Mouse (Mus musculus): ENCODE results near the gene Tmem167. TPM values are rescaled to one million over a fixed set of nuclear protein-coding genes. Genes with fewer than 3 reads are reported as not detected.
"Not testable (repeated sequence)": the region's sequence is repeated elsewhere in the genome, so short reads cannot be mapped to it uniquely, and the experiment has no call there.

Tmem167 gene
- total RNA-seq (2021) = 10 to 100 TPM; 17.8 to 18.7 TPM
- long read RNA-seq, experiment 1, full-length matches to known transcripts = 76 of 112 reads
- long read RNA-seq, experiment 1, partial matches to known transcripts = 28 of 112 reads
- long read RNA-seq, experiment 1, other reads (novel, unspliced or antisense) = 8 of 112 reads
- long read RNA-seq, experiment 2, full-length matches to known transcripts = 71 of 82 reads
- long read RNA-seq, experiment 2, partial matches to known transcripts = 5 of 82 reads
- long read RNA-seq, experiment 2, other reads (novel, unspliced or antisense) = 6 of 82 reads

- DNase-seq = peak; percentile 97
Observed at GRCm38 (mm10) chr13:90088962-90089824, at the start of gene Tmem167, which contains the start of gene Xrcc4. Gene Tmem167 (plus strand): TSS chr13:90089123. Gene Xrcc4 (minus strand): TSS chr13:90089608.

GRCm38 (mm10) chr13:90039613-90040012, 49.3 kb upstream of the Tmem167 start:
- no peak for DNase-seq

DNA sequence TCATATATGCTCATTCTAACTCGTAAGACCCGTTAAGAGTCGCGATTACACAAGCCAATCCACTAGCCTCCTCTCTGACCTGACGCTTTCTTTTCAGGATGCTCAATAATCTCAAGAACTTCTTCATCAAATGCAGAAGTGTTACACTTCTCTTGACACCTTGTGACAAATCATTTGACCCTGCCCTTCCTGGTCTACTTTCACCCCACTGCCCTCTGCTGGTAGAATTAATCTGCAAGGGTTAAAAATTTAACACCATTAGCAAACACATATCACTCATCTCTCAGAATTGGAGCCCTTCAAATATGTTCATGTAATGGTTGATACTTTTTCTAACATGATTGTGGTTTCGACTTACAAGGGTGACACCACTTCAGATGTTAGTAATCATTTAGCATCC, 37.2 kb upstream of the Tmem167 start:
- DNase-seq = no peak

GRCm38 (mm10) chr13:90052408-90052807, 36.5 kb upstream of the Tmem167 start:
- no peak for DNase-seq

DNA sequence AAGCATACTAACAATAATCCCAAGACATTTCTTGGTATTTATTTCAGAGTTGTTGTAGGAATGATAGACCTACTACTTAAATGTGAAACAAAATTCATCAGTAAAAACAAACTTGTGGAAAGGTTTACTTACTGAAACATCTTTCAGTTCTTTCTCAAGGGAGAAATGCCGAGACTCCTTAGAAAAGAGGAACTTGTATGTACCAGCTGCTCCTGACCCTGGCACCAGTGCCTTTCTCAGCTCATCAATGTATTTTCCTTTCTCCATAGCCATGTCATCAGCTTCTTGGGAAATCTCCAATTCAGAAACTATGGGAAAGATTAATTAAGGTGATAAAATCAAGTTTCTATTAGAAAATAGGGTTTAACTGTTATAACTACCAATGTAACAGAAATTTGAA, 27.0 kb upstream of the Tmem167 start:
- no peak for DNase-seq

DNA sequence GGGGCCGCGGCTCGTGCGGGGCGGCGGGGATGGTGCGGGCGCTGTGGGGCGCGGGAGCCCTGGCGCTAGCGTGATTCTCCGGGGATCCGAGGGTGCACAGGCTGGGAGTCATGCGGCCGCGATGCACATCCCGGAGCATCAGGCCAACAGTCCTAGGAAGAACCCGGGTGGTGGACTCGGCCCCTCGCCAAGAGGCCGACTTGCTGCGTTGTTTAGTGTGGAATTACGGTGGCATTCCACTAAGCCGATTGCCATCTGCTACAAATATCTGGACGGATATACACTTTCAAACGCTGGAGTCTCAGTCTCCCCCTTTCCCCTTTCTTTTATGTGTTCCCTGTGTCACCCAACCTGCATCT, 881 bp downstream of the Tmem167 start:
- DNase-seq = no peak

DNA sequence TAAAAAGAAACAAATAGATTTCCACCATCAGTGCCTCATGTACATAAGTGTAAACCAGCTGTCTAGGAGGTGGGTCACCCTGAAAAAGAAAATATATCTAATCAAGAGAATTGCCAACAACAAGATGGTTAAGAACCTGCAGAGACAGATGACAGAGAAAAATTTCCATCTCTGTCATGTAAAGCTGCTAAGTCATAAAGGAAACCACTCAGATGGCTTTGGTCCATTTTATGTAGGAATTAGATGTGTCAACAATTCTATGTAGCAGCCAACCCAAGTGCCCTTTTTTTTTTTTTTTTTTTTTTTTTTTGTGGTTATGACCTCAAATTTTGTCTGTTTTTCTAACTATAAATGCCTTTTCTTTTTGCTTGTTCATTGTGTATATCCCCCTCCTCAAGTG, 12.6 kb downstream of the Tmem167 start:
- DNase-seq = no peak

DNA sequence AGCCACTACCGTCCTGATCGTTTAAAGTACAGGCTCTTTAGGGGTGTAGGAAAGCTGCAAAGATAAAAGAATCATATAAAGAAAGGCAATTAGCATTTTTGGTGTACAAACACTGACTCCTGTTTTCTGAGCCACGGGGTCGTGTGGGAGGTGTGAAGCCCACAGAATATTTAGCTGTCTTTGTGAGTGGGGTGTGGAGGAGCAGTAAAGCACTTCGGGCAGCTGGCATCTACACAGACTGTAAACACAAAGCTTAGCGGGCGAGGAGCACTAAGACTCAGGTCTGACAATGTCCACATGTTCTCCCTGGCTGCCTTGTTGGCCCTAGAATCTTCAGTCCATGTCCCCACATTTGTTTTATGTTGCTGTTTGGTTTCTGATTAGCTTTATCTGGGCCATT, 17.2 kb downstream of the Tmem167 start:
- no peak for DNase-seq

DNA sequence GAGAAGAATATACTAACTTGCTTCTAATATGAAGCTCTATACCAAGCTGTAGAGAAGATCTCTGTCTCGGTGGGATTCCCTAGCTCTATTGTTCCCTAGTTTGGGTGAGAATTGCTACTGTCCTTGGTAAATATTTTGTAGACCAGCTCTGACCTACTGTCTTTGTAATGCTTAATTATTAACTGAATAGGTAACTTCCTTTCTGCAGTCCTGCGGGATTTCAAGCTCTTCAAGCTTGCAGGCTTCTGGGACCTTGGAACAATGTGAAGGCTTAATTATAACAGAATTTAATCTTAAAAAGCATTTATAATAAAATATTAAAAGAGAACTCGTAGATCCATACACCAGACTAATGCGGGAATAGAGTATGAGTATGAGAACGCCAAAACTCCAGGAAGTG, 19.8 kb downstream of the Tmem167 start:
- not testable (repeated sequence) for DNase-seq

DNA sequence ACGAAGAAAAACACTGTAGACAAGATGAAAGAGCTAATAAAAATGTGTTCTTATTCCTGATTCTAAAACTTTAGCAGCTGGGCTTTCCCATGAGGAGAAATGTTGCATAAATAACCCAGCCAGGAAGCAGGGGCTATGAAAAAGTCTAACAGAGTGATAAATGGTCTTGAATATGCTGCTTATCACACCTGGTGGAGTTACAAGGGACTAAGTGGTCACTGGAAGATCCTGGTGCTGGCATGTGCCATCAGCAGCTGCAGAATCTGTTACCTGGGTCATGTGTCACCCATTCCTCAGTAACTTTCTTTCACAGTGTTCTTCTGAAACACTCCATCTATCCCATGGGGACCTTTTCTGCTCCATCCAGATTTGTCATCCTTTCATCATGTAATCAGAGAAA, 22.8 kb downstream of the Tmem167 start:
- no peak for DNase-seq

DNA sequence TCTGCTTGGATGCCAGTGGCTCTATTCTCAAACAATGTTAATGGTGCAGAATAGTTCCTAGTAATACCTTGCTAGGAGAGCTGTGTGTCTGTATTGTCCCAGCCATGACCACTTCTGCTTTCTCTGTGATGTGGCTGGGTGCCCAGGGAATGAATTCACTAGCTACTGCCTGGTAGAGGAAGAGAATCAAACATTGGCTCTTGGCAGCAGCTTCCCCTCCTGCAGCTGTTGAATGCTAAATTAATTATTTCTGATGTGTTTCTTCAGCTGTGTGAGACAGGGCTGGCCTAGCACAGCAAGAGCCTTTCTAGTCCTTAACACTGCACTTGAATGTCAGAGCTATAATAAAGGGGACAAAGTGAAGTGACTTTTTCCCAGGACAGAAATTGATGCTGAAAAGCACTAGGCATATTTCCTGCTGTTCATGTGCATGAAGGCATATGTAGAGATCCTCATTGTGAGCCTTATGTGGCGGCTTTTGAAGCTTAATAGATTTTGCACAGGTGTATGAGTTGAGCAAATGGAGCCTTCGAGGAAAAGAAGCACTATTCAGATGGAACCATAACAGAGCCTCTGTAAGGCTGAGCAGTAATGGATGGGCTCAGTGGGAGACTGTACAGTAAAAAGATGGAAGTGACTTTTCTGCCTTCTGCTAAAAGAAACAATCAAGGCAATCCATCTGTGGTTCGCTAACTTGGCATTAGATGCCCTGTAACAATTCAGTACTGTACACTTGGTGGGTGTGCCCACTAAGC, 47.4 kb downstream of the Tmem167 start:
- DNase-seq = peak; percentile 2

- no peak for DNase-seq
Observed at GRCm38 (mm10) chr13:90141681-90142080, 52.8 kb downstream of the Tmem167 start.

GRCm38 (mm10) chr13:90143245-90143644, 54.3 kb downstream of the Tmem167 start:
- DNase-seq = no peak

GRCm38 (mm10) chr13:90151881-90152280, 63.0 kb downstream of the Tmem167 start:
- no peak for DNase-seq

GRCm38 (mm10) chr13:90152536-90153273, 63.8 kb downstream of the Tmem167 start:
- no peak for DNase-seq

GRCm38 (mm10) chr13:90164147-90164546, 75.2 kb downstream of the Tmem167 start:
- DNase-seq = no peak

GRCm38 (mm10) chr13:90167044-90167443, 78.1 kb downstream of the Tmem167 start:
- no peak for DNase-seq

DNA sequence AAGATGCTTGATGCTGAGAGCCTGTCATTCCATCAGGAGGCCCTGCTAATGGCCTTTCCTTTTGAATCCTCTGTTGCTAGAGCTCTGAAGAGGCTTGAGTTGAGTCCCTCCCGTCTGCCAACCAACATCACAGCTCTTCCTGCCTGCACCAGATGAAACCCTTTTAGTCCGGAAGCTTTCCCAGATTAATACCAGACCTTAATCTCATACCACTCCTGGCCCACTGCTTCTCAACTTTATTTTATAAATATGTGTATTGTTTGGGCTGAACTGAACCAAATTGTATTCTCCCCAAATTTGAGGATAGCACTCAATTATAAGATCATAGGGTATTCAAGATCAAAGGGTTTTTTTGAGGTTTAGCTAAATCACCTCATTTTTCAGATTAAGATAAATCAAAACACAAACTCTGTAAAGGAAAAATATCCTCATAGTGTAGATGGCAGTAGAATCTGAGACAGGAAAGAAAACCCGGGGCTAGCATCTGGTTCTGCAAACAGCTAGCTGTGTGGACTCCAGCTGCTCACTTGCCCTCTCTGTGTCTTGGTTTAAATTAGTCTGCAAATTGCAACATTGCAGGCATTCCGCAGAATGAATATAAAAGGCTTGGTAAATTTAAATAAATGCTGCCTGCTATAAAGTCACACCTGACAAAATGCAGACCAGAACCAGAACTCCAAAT, 81.3 kb downstream of the Tmem167 start:
- DNase-seq = no peak

- no peak for DNase-seq
Observed at GRCm38 (mm10) chr13:90170782-90171179, 81.9 kb downstream of the Tmem167 start.

DNA sequence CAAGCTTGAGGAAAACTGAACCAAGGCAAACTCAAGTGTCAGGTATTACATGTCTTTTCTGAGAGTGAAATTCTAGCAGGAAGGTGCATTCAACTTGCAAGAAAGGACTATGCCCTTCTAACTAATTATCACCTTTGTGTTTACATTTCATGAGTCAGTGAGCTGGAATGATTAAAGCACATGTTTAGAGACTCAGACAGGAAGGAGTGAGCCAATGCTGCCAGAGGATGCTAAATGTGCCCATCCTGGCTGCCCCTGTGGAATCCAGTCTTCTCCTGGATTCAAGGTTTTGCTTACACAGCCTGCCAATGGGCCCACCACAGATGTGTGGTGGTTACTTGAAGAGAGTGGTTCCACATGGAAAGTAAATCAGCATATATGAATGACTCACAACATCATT, 82.5 kb downstream of the Tmem167 start:
- DNase-seq = no peak

- DNase-seq = no peak
Observed at GRCm38 (mm10) chr13:90175662-90176061, 86.7 kb downstream of the Tmem167 start.

DNA sequence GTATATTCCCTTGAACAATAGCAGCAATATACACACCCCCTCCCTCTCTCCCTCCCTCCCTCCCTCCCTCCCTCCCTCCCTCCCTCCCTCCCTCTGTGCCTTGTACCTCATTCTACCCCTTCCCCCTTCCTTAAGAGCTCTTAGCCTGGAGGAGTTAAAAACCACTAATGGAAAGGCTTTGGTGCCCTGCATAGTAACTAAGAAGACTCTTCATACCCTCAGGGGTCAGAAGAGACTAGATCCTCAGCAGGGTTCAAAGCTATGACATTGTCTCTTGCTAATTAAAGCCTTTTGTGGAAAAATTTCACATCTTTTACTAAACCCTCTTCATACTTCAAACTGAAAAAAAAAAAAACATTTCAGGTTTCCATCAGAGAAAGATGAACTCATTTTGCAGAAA, 93.3 kb downstream of the Tmem167 start:
- DNase-seq = no peak
